Mouse (Mus musculus): ENCODE measurements at regions not wholly inside any gene's neighbourhood (a gene's known extent, or its start where the extent isn't known, plus 50 kb on each side); places are given as distances from the start of the nearest gene placed in this dataset.
"Not testable (repeated sequence)": the region's sequence is repeated elsewhere in the genome, so short reads cannot be mapped to it uniquely, and the experiment has no call there.

DNA sequence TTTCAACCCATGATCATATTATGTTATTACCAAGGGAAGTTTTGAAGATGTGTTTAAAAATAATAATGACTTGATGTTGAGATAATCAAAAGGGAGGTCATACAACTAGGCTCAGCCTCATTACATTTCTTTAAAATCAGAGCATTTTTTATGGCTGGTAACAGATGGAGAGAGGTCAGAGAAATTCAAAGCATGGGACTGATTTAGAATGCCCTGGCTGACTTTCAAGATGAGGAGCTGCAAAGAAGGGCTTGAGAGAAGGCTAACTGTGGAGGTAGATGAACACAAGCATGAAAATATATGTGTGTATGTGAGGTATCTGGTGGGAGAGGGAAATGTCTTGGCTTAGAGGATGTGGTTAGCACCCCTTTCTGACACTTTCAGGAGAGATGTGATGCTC is 502.6 kb upstream of the Gdi2 start:
- H3K4me3 ChIP-seq; H3K4me2 ChIP-seq (replicated peaks); H3K36me3 ChIP-seq; H3K27ac ChIP-seq (replicated peaks); H3K4me1 ChIP-seq; H3K9ac ChIP-seq (replicated peaks); H3K27me3 ChIP-seq; ATAC-seq (ENCODE audit: low FRiP score, low read depth): not testable (repeated sequence)
- peaks cover 12% of the 10 kb centered on the region; the same call in 1 of the 2 replicates for H3K9me3 ChIP-seq

DNA sequence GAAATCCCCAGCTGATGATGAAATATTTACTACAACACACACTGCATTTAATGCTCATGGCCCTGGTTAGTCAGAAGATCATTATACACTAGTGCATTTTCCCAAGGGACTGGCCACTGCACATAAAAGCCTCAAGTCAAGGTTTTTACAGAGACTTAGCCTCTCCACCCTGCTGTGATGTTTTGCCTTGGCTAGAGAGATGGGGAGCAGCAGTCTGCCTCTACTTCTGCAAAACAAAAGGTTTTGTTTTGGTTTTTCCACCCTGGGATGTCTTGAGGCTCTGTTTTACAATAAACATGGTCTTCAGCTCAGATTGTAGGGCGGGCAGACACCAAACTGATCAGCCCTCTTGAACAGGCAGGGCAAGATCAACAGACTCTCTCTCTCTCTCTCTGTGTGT is 500.9 kb upstream of the Gdi2 start:
- peak; percentile 52; the same call in 1 of the 2 replicates for ATAC-seq (ENCODE audit: low FRiP score, low read depth)
- WGBS: 20% methylated on average over 1 of the region's 1 CpGs
- not testable (repeated sequence) for H3K4me2 ChIP-seq (replicated peaks); H3K36me3 ChIP-seq; H3K4me3 ChIP-seq; H3K27me3 ChIP-seq; H3K9ac ChIP-seq (replicated peaks); H3K27ac ChIP-seq (replicated peaks); H3K4me1 ChIP-seq
- peaks cover 12% of the 10 kb centered on the region; the same call in 1 of the 2 replicates for H3K9me3 ChIP-seq

DNA sequence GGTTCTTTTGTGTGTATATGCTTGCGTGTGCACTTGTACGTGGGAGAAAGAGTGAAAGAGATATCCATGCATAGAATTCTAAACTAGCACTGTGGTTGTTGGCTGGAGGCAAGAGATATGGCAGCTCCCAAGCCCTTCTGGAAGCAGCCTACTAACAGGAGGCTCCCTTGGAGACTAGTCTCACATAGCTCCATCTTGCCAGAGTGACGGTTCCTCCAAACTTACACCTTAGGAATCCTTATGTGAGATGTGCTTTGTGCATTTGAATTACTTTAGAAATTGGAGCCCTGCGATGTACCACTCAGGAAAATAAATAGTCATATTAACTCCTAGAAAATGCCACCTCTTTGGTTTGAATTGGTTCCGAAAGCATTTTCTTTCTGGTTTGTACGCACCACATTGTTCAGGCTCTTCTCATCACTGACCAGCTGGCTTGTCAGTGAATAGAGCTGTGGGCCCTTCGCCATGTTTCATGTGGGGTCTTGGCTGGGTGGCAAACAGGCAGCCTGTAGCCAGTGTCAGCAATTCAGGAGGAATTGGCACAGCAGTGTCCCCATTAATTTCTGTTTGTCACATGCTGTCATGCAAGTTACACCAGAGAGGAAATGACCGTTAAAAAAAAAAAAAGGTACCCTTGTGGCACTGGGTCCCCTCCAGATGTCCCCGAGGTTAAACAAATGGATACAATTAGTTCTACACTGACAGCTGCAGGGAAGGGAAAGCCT is 491.3 kb upstream of the Gdi2 start:
- not testable (repeated sequence) for H3K4me3 ChIP-seq; H3K36me3 ChIP-seq; H3K9me3 ChIP-seq; H3K4me1 ChIP-seq; ATAC-seq (ENCODE audit: low FRiP score, low read depth); H3K27ac ChIP-seq (replicated peaks); H3K9ac ChIP-seq (replicated peaks); H3K4me2 ChIP-seq (replicated peaks); H3K27me3 ChIP-seq
- 90% methylated on average over 9 of the region's 9 CpGs for WGBS

DNA sequence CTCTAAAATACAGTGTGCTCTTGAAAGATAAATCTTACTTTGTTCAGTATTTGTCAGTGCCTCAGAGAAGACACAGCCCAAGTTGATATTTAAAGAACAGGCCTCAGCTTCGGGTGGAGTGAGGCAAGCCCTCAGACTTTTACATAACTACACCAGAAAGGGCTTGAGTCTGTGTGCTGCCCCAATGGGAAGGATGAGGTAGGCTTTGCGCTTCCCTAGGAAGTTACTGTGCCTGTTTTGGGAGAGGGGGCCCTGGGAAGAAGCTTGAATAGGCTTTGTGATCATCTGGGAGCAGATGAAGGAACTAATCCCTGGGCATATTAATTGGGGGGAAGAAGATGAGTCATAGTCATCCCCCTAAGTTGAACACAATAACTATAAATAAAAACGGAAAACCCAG is 454.4 kb upstream of the Gdi2 start:
- not testable (repeated sequence) for H3K36me3 ChIP-seq; H3K4me2 ChIP-seq (replicated peaks); H3K4me3 ChIP-seq; H3K27me3 ChIP-seq; H3K27ac ChIP-seq (replicated peaks); H3K9me3 ChIP-seq; H3K4me1 ChIP-seq; H3K9ac ChIP-seq (replicated peaks); ATAC-seq (ENCODE audit: low FRiP score, low read depth)
- WGBS: 79% methylated on average over 3 of the region's 3 CpGs

DNA sequence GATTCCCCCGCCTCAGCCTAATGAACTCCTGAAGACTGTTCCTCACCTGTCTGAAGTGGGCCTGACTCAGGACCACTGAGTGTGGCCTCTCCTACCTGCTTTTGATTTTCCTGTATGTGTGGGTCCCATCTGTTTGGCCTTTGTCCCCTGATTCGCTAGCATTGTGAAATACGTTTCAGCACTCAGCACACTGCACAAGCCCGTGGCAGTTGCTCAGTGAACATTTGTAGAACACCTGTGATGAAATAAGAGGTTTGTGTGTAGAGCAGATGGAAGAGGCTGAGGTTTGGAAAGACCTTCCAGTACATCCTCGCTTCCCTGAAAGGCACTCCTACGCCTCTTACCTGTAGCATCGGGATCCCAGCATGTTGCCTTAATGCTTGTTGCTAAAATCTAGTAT is 447.9 kb upstream of the Gdi2 start:
- not testable (repeated sequence) for H3K4me3 ChIP-seq; H3K9me3 ChIP-seq; H3K9ac ChIP-seq (replicated peaks); ATAC-seq (ENCODE audit: low FRiP score, low read depth); H3K27ac ChIP-seq (replicated peaks); H3K36me3 ChIP-seq; H3K27me3 ChIP-seq; H3K4me2 ChIP-seq (replicated peaks); H3K4me1 ChIP-seq
- 85% methylated on average over 7 of the region's 7 CpGs for WGBS

DNA sequence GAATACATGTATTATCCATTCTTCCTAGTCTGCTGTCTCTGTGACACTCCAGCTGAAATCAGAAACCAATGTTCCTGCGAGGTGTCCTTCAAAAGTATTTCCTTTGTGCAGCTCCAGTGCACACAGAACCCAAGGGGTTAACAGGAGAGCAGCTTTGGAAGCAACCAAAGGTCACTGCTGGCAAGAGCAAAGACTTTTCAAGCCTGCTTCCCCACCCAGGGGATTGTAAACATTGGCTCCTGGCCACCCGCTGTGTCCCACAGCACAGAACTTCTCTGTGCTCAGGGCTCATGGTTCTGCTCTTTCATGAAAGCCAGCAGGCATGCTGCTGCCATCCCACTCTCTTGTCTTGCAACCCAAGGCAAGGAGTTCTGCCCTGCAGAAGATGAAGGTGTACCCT is 431.3 kb upstream of the Gdi2 start:
- not testable (repeated sequence) for ATAC-seq (ENCODE audit: low FRiP score, low read depth); H3K27me3 ChIP-seq; H3K4me1 ChIP-seq; H3K27ac ChIP-seq (replicated peaks); H3K9ac ChIP-seq (replicated peaks); H3K9me3 ChIP-seq; H3K36me3 ChIP-seq; H3K4me2 ChIP-seq (replicated peaks); H3K4me3 ChIP-seq
- whole genome bisulfite sequencing: 45% methylated on average over 2 of the region's 2 CpGs

DNA sequence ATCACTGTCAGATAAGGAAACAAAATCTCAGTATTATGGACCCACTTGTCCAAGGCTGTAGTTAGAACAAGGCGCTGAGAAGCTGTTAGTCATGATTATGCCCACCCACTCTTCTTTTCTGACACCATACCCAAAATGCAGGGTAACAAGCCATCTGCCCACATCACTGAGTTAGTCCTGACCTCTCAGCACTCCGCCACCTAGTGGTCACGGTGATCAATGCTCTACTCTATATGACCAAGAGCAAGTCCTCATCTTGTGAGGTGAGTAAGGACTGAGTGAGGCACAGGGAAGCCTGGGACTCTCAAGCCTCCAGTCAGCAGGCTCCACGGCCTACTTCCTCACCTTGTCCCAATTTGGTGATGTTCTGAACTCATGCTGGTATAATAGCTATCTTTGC is 409.7 kb upstream of the Gdi2 start:
- not testable (repeated sequence) for H3K36me3 ChIP-seq; H3K4me1 ChIP-seq; H3K9ac ChIP-seq (replicated peaks); ATAC-seq (ENCODE audit: low FRiP score, low read depth); H3K4me3 ChIP-seq; H3K4me2 ChIP-seq (replicated peaks); H3K27me3 ChIP-seq; H3K27ac ChIP-seq (replicated peaks); H3K9me3 ChIP-seq
- WGBS: 26% methylated on average over 4 of the region's 4 CpGs

DNA sequence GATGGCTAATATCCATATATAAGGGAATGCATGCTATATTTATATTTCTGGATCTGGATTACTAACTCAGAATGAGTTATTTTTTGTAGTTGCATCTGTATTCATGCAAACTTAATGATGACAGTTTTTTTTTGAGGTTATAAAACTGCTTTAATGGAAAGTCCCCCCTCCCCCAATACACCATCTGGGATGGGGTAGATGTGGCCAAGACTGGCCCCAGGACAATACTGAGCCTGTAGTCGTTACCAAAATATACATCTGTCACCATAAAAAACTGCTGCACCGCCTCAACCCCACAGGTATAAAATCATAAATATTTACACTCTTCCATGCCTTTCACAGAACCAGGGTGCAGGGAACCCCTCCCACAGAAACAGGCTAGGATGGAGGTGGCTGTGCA is 400.6 kb upstream of the Gdi2 start:
- peaks cover 26% of the 10 kb centered on the region for H3K9me3 ChIP-seq
- not testable (repeated sequence) for ATAC-seq (ENCODE audit: low FRiP score, low read depth); H3K27me3 ChIP-seq; H3K4me1 ChIP-seq; H3K27ac ChIP-seq (replicated peaks); H3K36me3 ChIP-seq; H3K4me2 ChIP-seq (replicated peaks); H3K9ac ChIP-seq (replicated peaks); H3K4me3 ChIP-seq
- WGBS: 81% methylated on average over 2 of the region's 2 CpGs

DNA sequence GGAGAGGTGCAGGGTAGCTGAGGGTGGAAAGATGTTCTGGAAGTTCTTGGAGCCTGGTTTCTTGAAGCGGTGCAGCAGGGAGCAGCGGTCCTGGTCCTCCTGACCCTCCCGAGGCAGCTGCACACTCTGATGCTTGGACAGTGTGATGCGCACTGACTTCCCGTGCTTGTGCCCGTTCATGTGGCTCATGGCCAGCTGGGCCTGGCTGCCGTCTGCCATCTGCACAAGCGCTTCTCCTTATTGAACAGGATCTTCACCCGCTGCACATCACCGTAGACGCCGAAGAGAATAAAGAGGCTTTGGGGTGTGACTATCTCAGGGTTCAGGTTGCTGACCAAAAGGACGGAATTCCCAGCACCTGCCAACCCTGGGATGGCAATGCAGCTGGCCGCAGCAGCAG is 399.2 kb upstream of the Gdi2 start:
- no peak overlapping the region for H3K4me3 ChIP-seq
- no peaks in the 10 kb centered on the region for H3K27me3 ChIP-seq
- ATAC-seq (ENCODE audit: low FRiP score, low read depth): no peak
- H3K9me3 ChIP-seq: peaks cover 26% of the 10 kb centered on the region
- H3K27ac ChIP-seq (replicated peaks): no peak overlapping the region
- no peaks in the 10 kb centered on the region for H3K36me3 ChIP-seq
- no peaks in the 10 kb centered on the region for H3K4me1 ChIP-seq
- H3K4me2 ChIP-seq (replicated peaks): no peak overlapping the region
- no peak overlapping the region for H3K9ac ChIP-seq (replicated peaks)
- WGBS: 95% methylated on average over 14 of the region's 14 CpGs

DNA sequence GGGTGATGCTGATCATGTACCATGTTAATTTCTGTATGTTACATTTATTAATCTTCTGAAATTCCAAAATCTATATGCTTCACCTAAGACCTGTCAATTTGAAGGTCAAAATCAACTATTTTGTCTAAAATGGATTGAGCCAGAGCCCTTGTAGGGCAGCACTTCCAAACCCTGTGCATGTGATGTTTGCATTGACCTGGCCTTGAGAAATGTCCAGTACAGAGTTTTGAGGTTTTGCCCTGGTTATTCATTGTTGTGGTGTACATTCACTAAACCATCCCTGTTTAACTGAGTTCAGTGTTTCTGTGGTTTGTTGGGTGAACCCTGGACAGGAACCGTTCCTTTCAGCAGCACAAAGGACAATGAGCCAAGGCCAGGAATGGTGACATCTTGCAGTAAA is 392.4 kb upstream of the Gdi2 start:
- WGBS: 81% methylated on average over 1 of the region's 1 CpGs
- not testable (repeated sequence) for H3K4me1 ChIP-seq; H3K9ac ChIP-seq (replicated peaks); H3K9me3 ChIP-seq; H3K4me2 ChIP-seq (replicated peaks); H3K36me3 ChIP-seq; ATAC-seq (ENCODE audit: low FRiP score, low read depth); H3K27me3 ChIP-seq; H3K4me3 ChIP-seq; H3K27ac ChIP-seq (replicated peaks)

All from midbrain, embryonic 12.5 days (tissue).